Mouse (Mus musculus) adrenal gland, postnatal 10 days (tissue): ENCODE results near the gene Pmch. TPM values are rescaled to one million over a fixed set of nuclear protein-coding genes. Genes with fewer than 3 reads are reported as not detected.

ENCODE experiments used
- DNase-seq: peaks from one replicate; pipeline ENCODE4 v3.0.0; 2021; ENCODE audit warnings: mixed read lengths
- long read RNA-seq, 2 experiments: library from polyadenylated mRNA; stranded (forward); transcript quantifications; one replicate each; pipeline ENCODE4 v2.0.0; 2021
- total RNA-seq, 2 experiments: library from RNA; stranded (reverse); gene quantifications; 2 replicates each; pipeline ENCODE4 v1.2.3; 2021

The Pmch gene
- total RNA-seq, result not detected
- long read RNA-seq, experiment 1, result 0 reads
- long read RNA-seq, experiment 2, result 0 reads

GRCm38 (mm10) chr10:88090772-88091171 is at the start of gene Pmch:
Gene Pmch (plus strand): TSS chr10:88091072.
- DNase-seq, result no peak

GRCm38 (mm10) chr10:88044297-88044696 is 46.6 kb upstream of the Pmch start:
- DNase-seq, result no peak

- no peak for DNase-seq
These were observed 44.6 kb upstream of the Pmch start for GRCm38 (mm10) chr10:88046098-88046771.

- no peak for DNase-seq
These were observed 36.5 kb upstream of the Pmch start for GRCm38 (mm10) chr10:88054233-88054985.

GRCm38 (mm10) chr10:88056950-88057649 is 33.8 kb upstream of the Pmch start:
- DNase-seq, result peak; percentile 44

- no peak for DNase-seq
These were observed 27.4 kb upstream of the Pmch start for GRCm38 (mm10) chr10:88063436-88063835.

GRCm38 (mm10) chr10:88064872-88065271 is 26.0 kb upstream of the Pmch start:
- DNase-seq, result no peak

GRCm38 (mm10) chr10:88067377-88067776 is 23.5 kb upstream of the Pmch start:
- no peak for DNase-seq

GRCm38 (mm10) chr10:88106169-88106568 is 15.3 kb downstream of the Pmch start:
- no peak for DNase-seq

GRCm38 (mm10) chr10:88113290-88113689 is 22.4 kb downstream of the Pmch start:
- DNase-seq, result peak; percentile 38

GRCm38 (mm10) chr10:88119721-88120120 is 28.8 kb downstream of the Pmch start:
- no peak for DNase-seq

GRCm38 (mm10) chr10:88135630-88136029 is 44.8 kb downstream of the Pmch start:
- no peak for DNase-seq

Other genes starting within 250 kb of the Pmch start
- 100 to 1,000 TPM in 1 of 2 experiments, 10 to 100 TPM in 1; 66.7 to 104 TPM for gene Igf1, start 232.8 kb upstream of the Pmch start, total RNA-seq
- 1 to 10 TPM; 2.9 to 4.4 TPM for gene Parpbp, start 55.9 kb downstream of the Pmch start, total RNA-seq
- 10 to 100 TPM; 13.6 to 18.3 TPM for gene Nup37, start 55.9 kb downstream of the Pmch start, total RNA-seq
- gene Washc3, start 110.0 kb downstream of the Pmch start, total RNA-seq, result 10 to 100 TPM; 51.7 to 51.9 TPM